11 mouse cellular contexts compared by ENCODE assay signal in genomic region chr6:8414020-8414419, GRCm38 (mm10).
A peak's percentile ranks its signal among the peaks of the same experiment; 100 is the strongest.
DNase-seq lines count a peak whose midpoint lies in the region; ATAC-seq and TF ChIP-seq lines count a peak whose summit lies in the region.
"Had no signal": no experiment of that assay in that cellular context is flagged by ENCODE, and none has a peak within 500 bp of the region (broad histone marks: within the 10 kb centered on the region; RNA-seq: fewer than 3 reads in every experiment).

No protein-coding gene starts in this region.

- no peak overlapping the region for H3K4me3 ChIP-seq in lung, postnatal 0 days (ENCODE audit: low read depth, low read length)
- H3K4me3 ChIP-seq in midbrain, embryonic 16.5 days (ENCODE audit: low read depth, low read length) = peak overlapping the region; percentile 23
- H3K4me3 ChIP-seq: layer of hippocampus, adult 2 months had no signal

- H3K4me2 ChIP-seq in lung, postnatal 0 days (replicated peaks; ENCODE audit: low read depth, low read length) = peak overlapping the region; percentile 19; the same call in 1 of the 2 replicates
- H3K4me2 ChIP-seq in midbrain, embryonic 16.5 days (ENCODE audit: low read length) = peak overlapping the region; percentile 25

- no peak for TF ChIP-seq CTCF in lung, postnatal 0 days (IDR thresholded peaks at IDR 0.05)

- TF ChIP-seq EP300 in lung, postnatal 0 days (IDR thresholded peaks at IDR 0.05) = no peak

- H3K36me3 ChIP-seq in lung, postnatal 0 days (ENCODE audit: insufficient read depth, low read length) = no peaks in the 10 kb centered on the region
- no peaks in the 10 kb centered on the region for H3K36me3 ChIP-seq in midbrain, embryonic 16.5 days (ENCODE audit: control insufficient read depth, insufficient read depth, low read length)

- no peaks in the 10 kb centered on the region for H3K27me3 ChIP-seq in lung, postnatal 0 days (replicated peaks; ENCODE audit: insufficient read depth, low read length)
- H3K27me3 ChIP-seq in midbrain, embryonic 16.5 days (ENCODE audit: control insufficient read depth, insufficient read depth, low read depth, low read length) = no peaks in the 10 kb centered on the region

- no peak for ATAC-seq in lung, postnatal 0 days
- ATAC-seq in midbrain, embryonic 16.5 days = peak; percentile 73; the same call in 1 of the 2 replicates
- ATAC-seq: liver, postnatal 0 days had no signal

- H3K4me1 ChIP-seq in lung, postnatal 0 days (ENCODE audit: insufficient read depth, low read depth, low read length) = no peaks in the 10 kb centered on the region
- peaks cover 7% of the 10 kb centered on the region for H3K4me1 ChIP-seq in midbrain, embryonic 16.5 days (ENCODE audit: control insufficient read depth, insufficient read depth, low read length)

- 46% methylated on average over 9 of the region's 9 CpGs for WGBS in lung, postnatal 0 days
- WGBS in midbrain, embryonic 16.5 days = 47% methylated on average over 9 of the region's 9 CpGs

- H3K9ac ChIP-seq in lung, postnatal 0 days (replicated peaks; ENCODE audit: low read depth) = no peak overlapping the region
- H3K9ac ChIP-seq in midbrain, embryonic 16.5 days (ENCODE audit: low read depth, low read length) = peak overlapping the region; percentile 27; the same call in 1 of the 2 replicates
- H3K9ac ChIP-seq: liver, postnatal 0 days had no signal

- H3K9me3 ChIP-seq in lung, postnatal 0 days (ENCODE audit: low read length) = no peaks in the 10 kb centered on the region
- no peaks in the 10 kb centered on the region for H3K9me3 ChIP-seq in midbrain, embryonic 16.5 days (replicated peaks; ENCODE audit: control insufficient read depth, low read length, poor library complexity, severe bottlenecking)

- DNase-seq in lung, postnatal 0 days (ENCODE audit: low spot score) = peak; percentile 43
- no peak for DNase-seq in lung, postnatal 25 days (ENCODE audit: low spot score)
- DNase-seq in brain, adult 2 months (ENCODE audit: low read depth, low spot score) = peak; percentile 86
- DNase-seq in cerebellum, adult 9-11 months = peak; percentile 67
- DNase-seq in spleen, adult 12 weeks (ENCODE audit: low spot score) = no peak
- no peak for DNase-seq in urinary bladder, postnatal 4 days (ENCODE audit: low spot score in 2 of 2)
- no peak for DNase-seq in adrenal gland, postnatal 10 days
- DNase-seq: heart, adult 11 months; liver, postnatal 0 days had no signal

- no peak overlapping the region for H3K27ac ChIP-seq in lung, postnatal 0 days (ENCODE audit: low read length)
- peak overlapping the region; percentile 43 for H3K27ac ChIP-seq in midbrain, embryonic 16.5 days (ENCODE audit: low read length)
- H3K27ac ChIP-seq: layer of hippocampus, adult 2 months had no signal

Comparison
In these comparisons a context has a peak if more than half of its experiments do, and no peak if none do; other contexts are left out.
1. DNase-seq: peak in lung, postnatal 0 days (single experiment), brain, adult 2 months (single experiment) and cerebellum, adult 9-11 months (single experiment); none in lung, postnatal 25 days (single experiment), spleen, adult 12 weeks (single experiment), urinary bladder, postnatal 4 days (0 of 2) and adrenal gland, postnatal 10 days (single experiment).